Mouse (Mus musculus) ovary, postnatal 10 days (tissue): ENCODE results near the gene Kit.

Experiments
- DNase-seq: peaks from one replicate; pipeline ENCODE4 v3.0.0; 2022; ENCODE audit warnings: low spot score

Kit gene

DNA sequence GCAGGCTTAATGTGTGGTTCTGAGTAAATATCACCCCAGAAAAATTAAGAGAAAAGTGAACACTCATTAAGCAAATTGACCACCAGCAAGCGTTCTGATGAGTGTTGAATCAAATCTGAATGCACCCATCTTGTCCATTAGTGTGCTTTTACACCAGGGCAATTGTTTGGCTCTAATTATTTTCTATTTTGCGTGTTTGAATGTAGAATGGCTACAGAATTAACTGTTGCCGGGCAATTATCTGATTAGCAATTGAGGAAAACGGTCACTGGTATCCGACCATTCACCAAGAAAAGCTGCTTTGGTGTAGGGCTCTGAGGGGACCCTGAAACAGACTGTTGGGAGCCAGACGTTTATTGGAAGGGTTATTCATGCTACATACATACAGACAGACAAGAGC lies 16.2 kb downstream of the Kit start:
- no peak for DNase-seq

DNA sequence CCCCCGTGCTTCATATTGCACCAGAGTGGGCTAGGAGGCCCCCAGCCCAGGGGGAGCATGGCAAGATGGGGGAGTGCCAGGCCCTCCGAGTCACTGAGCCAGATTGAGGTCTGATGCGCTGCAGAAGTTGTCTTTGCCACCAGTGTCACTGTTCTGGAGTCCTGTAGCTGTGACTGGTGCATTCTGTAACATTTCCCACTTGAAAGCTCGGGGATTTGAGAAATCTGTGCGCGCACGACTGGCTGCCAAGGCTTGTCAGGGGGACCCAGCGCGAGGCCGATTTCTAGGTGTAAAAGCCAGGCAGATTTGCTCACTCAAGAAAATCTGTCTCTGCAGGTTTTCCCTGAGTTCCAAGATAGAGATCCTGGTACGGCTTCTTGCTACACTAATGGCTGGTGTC lies 16.9 kb downstream of the Kit start:
- no peak for DNase-seq

DNA sequence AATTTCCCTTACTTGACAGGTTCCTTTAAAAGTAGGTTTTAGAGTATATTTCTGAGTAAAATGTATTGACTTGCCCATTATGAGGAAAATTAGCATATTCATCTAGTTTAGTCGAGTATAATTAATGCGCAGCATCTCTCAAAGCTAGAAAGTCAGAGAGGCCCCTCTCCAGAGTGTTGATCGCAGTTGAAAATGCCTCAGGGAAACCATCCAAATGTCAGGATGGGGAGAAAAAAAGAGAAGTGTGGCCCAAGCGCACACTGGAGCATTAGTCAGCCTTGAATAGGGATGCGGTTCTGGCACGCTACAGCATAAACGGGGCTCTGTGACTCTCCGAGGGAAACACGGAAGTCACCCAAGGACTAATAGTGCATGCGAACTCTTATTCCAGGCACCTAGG lies 20.6 kb downstream of the Kit start:
- DNase-seq, result no peak

DNA sequence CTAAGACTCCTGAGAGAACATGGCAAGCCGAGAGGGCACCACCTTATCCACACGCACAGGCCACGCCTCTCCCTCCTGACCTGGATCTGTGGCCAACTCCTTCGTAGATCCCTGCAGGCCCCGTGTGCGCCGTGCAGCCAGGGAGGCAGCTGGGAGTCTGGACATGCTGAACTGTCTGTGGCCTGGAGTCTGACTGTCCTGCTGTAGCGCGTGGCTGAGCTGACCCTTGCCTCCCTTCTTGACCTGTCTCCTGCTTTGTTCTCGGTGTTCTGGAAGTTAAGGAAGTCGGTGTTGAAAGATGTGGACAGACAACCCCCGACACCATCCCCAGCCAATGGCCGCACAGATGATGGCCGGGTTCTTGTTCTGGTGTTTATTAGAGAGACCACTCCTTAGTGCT lies 21.5 kb downstream of the Kit start:
- no peak for DNase-seq

DNA sequence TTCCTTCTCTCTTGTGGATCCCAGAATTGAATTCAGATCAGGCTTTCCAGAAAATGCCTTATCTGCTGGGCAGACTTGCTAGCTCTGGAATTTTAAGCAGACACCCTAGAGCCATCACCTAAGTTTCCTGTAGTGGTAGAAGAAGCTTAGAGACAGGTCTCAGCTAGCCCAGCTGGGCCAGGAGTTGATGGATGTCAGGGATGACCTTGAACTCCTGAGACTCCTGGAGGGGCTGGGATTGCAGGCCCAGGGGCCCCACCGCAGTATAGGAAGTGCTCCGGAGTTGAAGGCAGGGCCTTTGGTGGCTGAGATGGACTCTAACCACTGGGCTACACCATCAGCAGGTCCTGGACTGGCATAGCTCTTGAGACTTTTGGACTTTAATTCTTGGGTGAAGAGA lies 22.6 kb downstream of the Kit start:
- no peak for DNase-seq

DNA sequence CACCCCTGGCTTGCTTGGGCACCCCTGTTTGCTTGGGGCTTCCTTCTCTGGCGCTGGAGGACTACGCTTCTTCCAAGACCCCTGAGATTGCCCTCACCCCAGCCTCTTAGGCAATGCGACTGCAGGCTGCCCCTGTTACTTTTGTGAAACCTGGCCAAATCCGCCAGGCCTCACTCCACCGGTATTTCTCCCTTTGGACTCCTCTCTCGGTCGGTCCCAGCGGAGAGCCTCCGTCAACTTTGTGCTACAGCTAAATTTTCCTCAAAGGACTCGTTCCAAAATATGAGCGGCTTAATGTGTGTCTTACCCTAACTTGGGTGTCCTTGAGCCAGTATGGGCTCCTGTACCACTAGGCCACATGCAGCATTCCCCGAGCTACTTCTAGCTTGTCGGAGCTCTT lies 23.8 kb downstream of the Kit start:
- DNase-seq, result no peak

DNA sequence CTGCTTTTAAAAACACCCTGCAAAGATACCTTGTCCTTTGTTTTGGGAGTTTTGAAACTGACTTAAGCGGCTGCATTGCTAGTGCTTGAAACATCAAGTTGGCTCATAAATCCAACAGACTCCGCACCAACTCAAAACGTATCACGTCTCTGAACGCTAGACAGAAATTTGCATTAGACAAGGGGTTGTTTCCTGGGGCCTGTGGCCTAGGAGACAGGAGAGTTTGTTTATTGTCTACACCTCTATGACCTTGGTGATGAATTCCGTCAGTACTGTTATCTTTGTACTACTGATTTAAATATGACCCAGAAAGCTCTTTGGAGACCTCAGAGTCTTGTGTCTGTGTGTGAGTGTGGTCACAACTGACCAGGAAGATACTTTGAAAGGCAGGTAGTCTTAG lies 25.3 kb downstream of the Kit start:
- no peak for DNase-seq

DNA sequence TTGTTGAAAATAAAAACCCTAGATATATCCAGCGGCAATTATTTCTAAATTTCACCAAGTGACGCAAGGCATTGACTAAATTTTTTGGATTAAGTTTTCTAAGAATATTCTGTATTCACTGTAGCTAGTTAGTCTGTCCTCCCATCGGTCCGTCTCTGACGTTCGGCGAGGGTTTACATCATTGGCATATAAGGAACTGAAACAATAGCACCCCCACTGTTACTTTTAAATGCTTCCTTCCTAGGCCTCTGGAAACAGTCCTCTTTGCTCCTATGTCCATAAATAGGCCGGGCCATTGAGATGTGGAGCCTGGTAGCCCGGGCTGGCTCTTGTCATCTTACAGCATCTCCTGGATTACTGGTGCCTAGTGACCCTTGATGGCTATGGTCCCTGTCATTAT lies 29.5 kb downstream of the Kit start:
- DNase-seq, result no peak

DNA sequence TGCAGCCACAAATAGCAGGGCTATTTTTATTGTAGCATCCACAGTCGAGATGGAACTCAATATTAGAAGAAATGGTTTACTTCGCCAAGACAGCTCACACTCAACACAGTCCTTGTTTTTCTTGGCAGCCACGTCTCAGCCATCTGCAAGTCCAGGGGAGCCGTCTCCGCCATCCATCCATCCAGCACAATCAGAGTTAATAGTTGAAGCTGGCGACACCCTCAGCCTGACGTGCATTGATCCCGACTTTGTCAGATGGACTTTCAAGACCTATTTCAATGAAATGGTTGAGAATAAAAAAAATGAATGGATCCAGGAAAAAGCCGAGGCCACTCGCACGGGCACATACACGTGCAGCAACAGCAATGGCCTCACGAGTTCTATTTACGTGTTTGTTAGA lies 32.2 kb downstream of the Kit start:
- DNase-seq, result no peak

DNA sequence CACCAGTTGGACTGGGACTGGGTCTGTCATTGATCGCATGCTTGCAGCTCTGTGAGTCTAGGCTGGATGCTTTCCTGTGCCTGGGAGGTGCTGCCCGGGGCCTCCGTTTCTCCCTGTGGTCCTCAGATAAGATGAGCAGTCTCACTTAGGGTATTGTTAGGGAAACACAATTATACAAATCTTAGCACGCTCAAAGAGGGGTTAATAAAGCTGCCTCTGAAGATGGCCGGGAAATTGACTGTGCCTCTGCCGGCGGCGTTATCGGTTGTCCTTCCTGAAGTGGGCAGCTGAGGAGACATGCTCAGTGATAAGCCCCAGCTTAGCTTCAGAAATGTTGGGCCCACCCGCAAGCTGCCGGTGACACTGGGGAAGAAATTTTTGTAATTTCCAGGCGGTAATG lies 33.3 kb downstream of the Kit start:
- DNase-seq, result no peak

DNA sequence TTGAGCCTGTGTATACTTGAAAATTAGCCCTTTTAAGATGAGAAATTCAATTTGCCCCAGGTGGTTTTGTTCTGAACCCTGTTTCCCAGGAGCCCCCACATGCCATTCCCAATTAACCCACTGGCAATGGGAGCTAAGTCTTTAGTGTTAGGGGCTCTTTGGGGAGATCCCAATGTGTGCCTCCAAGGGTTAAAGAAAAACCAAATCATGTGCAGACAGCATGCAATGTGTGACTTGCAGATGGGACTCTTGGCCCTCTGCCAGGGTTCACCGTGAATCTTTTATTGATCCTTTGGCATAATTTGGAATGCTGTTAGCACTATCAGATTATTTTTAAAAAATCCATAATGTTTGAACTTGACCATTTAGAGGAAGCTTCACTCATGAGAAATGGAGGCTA lies 37.7 kb downstream of the Kit start:
- DNase-seq, result no peak

DNA sequence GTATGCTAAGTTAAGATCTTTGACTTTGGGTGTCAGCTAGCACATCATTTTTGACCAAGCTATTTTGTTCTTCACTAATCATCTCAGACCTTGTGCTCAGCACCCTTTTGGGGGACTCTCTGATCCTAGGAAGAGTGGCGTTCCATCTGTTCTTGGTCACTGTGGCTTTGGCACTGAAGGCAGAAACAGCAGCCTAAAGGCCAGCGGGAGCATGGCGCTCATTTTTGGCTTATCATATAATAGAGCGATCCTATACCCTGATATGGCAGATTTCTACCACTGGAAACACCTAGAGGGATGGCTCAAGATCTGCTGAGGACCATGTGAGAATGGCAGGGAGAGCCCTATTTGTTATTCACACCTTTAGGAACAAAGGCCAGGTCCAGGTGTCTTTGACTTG lies 38.2 kb downstream of the Kit start:
- DNase-seq, result no peak

DNA sequence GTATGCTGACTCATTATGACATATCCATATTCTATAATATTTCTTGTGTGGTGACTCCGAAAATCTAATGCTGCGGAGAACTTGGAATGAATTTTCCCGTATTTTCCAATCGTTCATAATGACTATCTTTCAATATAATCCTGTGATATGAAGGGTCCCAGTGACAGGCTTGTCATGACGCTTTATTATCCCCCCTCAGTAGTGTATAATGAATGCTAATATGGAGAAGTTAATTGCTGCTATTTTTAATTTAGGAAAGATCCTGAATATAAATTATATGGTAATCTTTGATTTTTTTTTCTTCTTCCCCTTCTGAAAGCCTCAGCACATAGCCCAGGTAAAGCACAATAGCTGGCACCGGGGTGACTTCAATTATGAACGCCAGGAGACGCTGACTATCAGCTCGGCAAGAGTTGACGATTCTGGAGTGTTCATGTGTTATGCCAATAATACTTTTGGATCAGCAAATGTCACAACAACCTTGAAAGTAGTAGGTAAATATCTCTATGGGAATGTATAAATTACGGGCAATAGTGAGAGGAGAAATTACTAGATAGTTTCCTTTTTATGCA lies 40.4 kb downstream of the Kit start:
- no peak for DNase-seq

DNA sequence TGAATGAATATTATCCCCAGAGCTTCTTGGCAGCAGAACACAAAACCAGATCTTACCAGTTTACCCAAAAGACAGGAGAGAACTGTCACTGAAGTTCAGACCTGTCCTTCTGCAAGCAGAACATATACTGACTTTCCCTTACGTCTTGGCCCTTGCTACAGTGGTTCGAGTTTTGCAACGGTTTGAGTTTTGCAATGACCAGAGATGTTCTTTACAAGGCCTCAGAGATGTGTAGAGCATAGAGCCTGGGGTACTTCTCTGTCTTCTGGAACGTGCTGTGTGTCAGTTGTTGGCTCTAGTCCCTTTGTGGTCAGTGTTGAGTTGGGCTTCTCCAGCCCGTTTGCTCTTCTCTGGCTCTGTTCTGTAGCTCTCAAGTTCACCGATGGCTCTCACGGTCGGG lies 40.9 kb downstream of the Kit start:
- DNase-seq, result no peak

DNA sequence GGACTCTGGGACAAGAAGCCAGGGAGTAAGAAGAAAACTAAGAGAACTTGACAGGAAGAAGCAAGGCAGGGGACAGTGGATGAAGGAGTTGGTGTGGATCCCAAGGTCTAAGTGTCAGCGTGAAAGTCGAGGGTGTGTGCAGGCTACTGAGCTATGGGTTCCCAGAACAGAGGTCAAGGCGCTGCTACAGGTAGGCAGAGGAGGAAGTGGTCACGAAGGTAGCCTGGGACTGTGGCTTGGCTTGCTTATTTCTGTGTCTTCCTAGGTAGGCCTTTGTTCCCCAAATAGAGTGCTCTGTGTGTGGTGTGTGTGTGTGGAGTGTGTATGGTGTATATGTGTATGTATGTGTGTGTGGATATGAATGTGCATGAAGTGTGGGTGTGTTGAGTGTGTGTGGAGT lies 47.7 kb downstream of the Kit start:
- DNase-seq, result no peak

DNA sequence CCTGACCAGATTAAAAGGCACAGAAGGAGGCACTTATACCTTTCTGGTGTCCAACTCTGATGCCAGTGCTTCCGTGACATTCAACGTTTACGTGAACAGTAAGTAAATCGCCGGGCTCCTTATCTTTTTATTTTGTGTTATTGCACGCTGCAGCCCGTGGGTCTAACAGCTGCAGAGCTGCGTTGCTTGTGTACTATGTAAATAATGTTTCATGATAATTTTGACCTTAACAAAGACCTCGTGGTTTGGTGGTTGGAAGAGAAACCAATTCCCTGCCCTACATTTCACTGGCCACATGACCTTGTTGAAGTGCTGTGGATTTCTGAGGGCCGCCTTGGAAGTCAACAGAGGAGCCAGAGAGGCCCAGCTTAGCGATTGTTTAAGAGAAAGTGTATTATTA lies 48.3 kb downstream of the Kit start:
- no peak for DNase-seq

DNA sequence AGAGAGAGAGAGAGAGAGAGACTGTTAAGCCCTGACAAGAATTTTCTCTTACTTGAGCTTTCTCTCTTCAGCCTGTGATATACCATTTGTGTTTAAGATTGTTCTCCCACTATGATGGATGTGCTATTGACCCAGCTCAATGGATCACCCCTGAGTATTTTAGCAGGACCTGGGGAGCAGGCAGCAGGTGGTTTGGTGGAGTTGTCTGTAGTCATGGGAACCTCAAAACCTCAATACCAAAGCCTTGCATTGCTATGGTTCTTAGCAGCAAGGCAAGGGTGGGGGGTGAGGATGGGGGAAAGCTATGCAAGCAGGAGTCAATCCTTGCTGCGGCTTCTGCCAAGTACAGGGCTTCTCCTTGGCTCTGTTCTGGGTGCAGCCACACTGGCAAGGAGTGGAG lies 48.8 kb downstream of the Kit start:
- no peak for DNase-seq

DNA sequence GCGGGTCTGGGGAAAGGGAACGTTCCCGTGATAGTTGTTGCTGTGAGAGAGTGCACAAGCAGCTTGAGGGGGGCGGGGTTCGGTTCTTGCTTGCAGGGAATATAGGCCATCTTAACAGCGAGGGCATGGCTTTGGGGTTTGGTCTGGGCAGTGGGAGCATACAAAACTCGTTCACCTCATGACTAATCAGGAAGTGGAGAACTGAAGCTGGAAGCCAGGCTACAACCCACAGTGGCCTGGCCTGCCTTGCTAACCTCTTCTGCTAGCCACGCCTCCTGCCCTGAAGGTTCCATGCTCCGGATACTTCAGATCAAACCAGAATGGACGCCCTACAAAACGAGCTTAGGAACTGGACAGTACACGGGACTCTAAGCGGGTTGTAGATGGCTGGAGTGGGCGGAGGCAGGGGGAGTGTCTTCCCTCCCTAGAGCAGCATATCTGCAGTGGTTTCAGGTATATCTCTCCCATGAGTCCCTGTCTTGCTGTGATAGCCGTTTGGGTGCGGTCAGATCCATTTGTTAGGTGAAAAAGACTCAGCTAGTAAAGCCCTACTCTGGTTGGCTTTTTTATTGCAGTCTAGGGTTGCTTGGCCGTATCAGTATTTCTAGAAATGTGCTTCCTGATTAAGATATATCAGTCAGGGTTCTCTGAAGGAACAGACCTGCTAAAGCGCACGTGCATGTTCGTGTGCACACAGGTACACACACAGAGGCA lies 49.4 kb downstream of the Kit start:
- no peak for DNase-seq

DNA sequence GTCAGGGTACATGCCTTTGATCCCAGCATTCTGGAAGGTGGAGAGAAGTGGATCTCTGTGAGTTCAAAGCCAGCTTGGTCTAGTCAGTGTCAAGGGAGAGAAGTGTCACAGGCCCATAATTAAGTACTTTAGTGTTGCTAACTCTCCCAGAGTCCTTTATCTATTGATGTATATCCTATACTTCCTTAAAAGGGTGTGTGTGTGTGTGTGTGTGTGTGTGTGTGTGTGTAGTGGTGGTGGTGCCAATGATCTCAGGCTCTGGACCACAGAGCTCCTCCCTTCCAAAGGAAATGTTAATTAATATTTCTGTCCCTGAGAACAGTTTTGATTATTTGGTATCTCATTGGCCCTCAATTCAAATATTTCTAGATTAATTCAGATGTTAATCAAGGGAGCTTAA lies 50.3 kb downstream of the Kit start:
- no peak for DNase-seq

DNA sequence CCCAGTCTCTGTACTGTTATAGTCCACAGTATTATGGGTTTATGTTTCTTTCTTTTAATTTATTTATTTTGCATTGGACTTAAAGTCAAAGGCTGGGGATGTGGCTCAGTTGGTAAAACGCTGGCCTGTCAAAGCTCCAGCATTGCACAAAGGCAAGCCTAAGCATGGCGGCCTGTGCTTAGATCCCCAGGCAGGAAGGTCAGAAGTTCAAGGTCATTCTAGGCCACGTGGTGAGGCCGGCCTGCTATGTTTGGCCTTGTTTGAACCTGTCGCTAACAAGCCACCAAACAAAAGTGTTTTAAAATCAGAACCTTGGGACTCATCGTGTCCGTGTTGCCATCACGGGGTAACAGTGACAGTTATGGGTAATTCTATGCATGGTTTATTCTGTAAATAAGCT lies 51.6 kb downstream of the Kit start:
- DNase-seq, result no peak

DNA sequence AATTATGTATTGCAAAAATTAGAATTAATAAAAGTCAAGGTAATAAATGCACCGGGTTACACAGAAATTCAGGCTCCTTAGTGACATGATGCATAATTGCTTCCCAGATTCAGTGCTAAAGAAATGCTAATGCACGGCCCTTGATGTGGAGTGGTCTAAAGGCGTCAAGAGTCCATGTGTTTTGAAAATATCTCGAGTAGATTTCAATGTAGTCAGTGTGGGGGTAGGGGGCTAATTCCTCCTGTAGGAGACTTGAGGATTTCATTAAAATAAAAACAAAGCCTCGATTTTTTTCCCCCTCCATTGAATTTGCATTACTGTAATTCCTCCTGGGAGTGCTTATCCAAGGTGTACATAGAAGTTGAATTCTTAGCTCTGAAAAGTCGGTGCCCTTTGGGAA lies 52.0 kb downstream of the Kit start:
- DNase-seq, result no peak

DNA sequence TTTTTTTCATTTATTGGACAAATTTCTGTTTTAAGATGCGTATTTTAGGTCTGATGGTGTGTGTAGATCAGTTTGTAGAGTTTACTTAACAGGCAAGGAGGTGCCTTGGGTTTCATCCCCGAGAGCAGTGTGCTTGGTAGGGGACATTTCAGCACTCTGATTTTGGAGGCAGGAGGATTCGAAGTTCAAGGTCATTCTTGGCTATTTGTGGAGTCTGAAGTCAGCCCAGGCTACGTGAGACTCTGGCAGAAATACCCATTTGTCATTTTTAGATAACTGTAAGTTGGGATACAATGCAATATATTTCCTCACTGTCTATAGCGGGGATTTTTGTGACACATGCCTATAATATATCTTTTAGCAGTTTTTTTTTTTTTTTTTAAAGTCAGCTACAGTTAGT lies 57.5 kb downstream of the Kit start:
- DNase-seq, result no peak

DNA sequence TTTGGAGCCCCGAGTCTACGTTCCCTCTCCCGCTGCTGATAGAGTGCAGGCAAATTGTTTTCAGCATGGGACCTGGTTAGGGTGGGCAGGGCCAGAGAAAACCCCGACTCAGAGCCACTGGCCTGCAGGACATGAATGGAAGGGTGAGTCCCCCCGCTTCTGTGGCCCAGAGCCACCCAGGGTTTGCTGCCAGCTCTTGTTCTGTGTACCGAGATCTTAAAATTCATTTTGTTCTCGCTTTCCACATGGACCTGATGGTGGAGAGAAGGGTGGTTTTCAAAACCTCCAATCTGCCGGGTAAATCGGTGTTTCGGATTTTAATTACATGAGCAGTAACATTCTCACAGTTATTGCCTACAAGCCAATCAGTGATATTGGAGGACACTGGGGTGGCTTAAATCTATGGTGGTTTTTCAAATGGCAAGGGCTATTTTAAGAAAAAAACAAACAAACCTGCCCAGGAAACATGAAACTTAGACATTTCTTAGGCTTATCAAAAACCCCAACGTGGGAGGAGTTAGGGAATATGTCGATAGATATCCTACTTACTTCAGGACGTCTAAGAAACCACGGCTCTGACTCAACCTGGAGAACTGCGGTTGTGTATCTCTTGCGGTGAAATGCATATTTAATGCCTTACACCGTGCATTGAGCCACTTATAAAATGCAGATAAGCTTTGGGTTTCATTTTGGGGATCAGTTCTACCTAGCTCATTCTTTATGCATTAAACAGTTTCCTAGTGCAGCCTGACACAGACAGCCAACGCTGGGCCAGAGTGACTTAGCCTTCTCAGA lies 58.3 kb downstream of the Kit start:
- no peak for DNase-seq

DNA sequence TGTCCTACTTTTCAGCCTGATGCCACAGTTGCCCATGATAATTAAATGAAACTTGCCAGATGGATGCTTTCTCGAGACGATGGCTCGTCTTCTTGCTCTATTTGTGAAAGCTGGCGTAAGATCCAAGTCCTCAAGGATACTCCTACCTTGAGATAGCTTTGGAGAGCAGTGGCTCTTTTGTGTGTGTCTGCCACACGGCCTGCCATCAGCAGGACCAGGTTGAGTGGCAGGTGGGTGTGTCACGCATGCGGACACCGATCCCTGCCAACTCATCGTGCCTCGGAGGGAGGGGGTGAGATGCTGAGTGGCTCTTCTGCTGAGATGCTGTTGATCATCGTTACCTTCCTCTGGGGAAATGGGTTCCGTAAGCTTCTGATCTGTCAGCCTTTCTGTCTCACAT lies 60.7 kb downstream of the Kit start:
- DNase-seq, result no peak
